Mouse (Mus musculus): ENCODE measurements around the gene Nav2. TPM values are rescaled to one million over a fixed set of nuclear protein-coding genes. Genes with fewer than 3 reads are reported as not detected.

Gene Nav2
- total and polyA plus RNA-seq, 3 experiments: 2.0 to 2.7 TPM; not detected in 1

- no peak for TF ChIP-seq EP300 (IDR thresholded peaks at IDR 0.05; ENCODE audit: low read depth in 1 of 2, low read length in 2 of 2)
- TF ChIP-seq BHLHE40 (IDR thresholded peaks at IDR 0.05; ENCODE audit: borderline replicate concordance, low read depth, low read length): no peak
- TF ChIP-seq TBP (IDR thresholded peaks at IDR 0.05; ENCODE audit: low read depth, low read length): no peak
- TF ChIP-seq GATA1 (IDR thresholded peaks at IDR 0.05; ENCODE audit: low read depth, low read length): no peak
- TF ChIP-seq NELFE (IDR thresholded peaks at IDR 0.05; ENCODE audit: low read depth, low read length): no peak
- TF ChIP-seq MYB (IDR thresholded peaks at IDR 0.05; ENCODE audit: low read depth, low read length): no peak
- no peak for TF ChIP-seq POLR2AphosphoS5 (IDR thresholded peaks at IDR 0.05; ENCODE audit: borderline replicate concordance, low read depth, low read length)
- no peak for TF ChIP-seq ELF1 (IDR thresholded peaks at IDR 0.05; ENCODE audit: low read depth, low read length)
- no peak for TF ChIP-seq MAZ (IDR thresholded peaks at IDR 0.05; ENCODE audit: low read depth, low read length)
- TF ChIP-seq ZC3H11A (IDR thresholded peaks at IDR 0.05; ENCODE audit: low read depth, low read length): peak; percentile 55
Measured at GRCm38 (mm10) chr7:48938190-48938589, 29.7 kb downstream of the Nav2 start (continued).

- Histone ChIP-seq H3K27me3 (ENCODE audit: control insufficient read depth in 1 of 2, insufficient read depth in 2 of 2, low read length in 2 of 2) (no peaks in the 10 kb centered on the region), H3K9me3 (replicated peaks; ENCODE audit: insufficient read depth, low read length) (no peaks in the 10 kb centered on the region), H3K36me3 (ENCODE audit: control insufficient read depth in 1 of 2, insufficient read depth in 2 of 2, low read length in 2 of 2) (peaks cover 0 to 6% of the 10 kb centered on the region in 2 experiments; a peak in 2 of 4 replicates), H3K4me3 (ENCODE audit: control insufficient read depth in 1 of 2, insufficient read depth in 1 of 2, low read depth in 2 of 2, low read length in 2 of 2) (no peak overlapping the region), H3K27ac (ENCODE audit: control insufficient read depth, low read depth, low read length) (no peak overlapping the region), H3K9ac (ENCODE audit: control insufficient read depth, low read depth, low read length, poor library complexity, severe bottlenecking) (no peak overlapping the region), H3K4me1 (ENCODE audit: control insufficient read depth in 1 of 2, insufficient read depth in 2 of 2, low read length in 2 of 2) (peaks cover 0 to 15% of the 10 kb centered on the region in 2 experiments; a peak in 3 of 4 replicates), H3K79me2 (ENCODE audit: control insufficient read depth, insufficient read depth, low read length, poor library complexity) (no peaks in the 10 kb centered on the region)
- TF ChIP-seq GABPA (IDR thresholded peaks at IDR 0.05; ENCODE audit: low read depth, low read length) (no peak), EP300 (IDR thresholded peaks at IDR 0.05; ENCODE audit: low read depth in 1 of 2, low read length in 2 of 2) (peak; percentile 70 to 73), TCF12 (IDR thresholded peaks at IDR 0.05; ENCODE audit: low read depth, low read length) (peak; percentile 71), GATA1 (IDR thresholded peaks at IDR 0.05; ENCODE audit: low read depth, low read length) (peak; percentile 83), TAL1 (IDR thresholded peaks at IDR 0.05; ENCODE audit: low read length) (peak; percentile 31; the same call in 1 of the 2 replicates), KAT2A (conservative IDR thresholded peaks at IDR 0.05; ENCODE audit: low read depth, low read length) (no peak), ETS1 (IDR thresholded peaks at IDR 0.05; ENCODE audit: low read depth, low read length) (no peak; the same call in 1 of the 2 replicates), ELF1 (IDR thresholded peaks at IDR 0.05; ENCODE audit: low read depth, low read length) (no peak)
- peak; percentile 72 for DNase-seq (ENCODE audit: low read depth, low spot score)
Measured at GRCm38 (mm10) chr7:48948381-48949108, 40.0 kb downstream of the Nav2 start.

GRCm38 (mm10) chr7:48954501-48954900 is 46.0 kb downstream of the Nav2 start:
- Histone ChIP-seq H3K4me3 (ENCODE audit: control insufficient read depth in 1 of 2, insufficient read depth in 1 of 2, low read depth in 2 of 2, low read length in 2 of 2) (no peak overlapping the region), H3K79me2 (ENCODE audit: control insufficient read depth, insufficient read depth, low read length, poor library complexity) (no peaks in the 10 kb centered on the region), H3K27me3 (ENCODE audit: control insufficient read depth in 1 of 2, insufficient read depth in 2 of 2, low read length in 2 of 2) (no peaks in the 10 kb centered on the region; a peak in 1 of 4 replicates), H3K4me1 (ENCODE audit: control insufficient read depth in 1 of 2, insufficient read depth in 2 of 2, low read length in 2 of 2) (peaks cover 0 to under 1% of the 10 kb centered on the region in 2 experiments; a peak in 1 of 4 replicates), H3K9me3 (replicated peaks; ENCODE audit: insufficient read depth, low read length) (no peaks in the 10 kb centered on the region), H3K9ac (ENCODE audit: control insufficient read depth, low read depth, low read length, poor library complexity, severe bottlenecking) (no peak overlapping the region), H3K27ac (ENCODE audit: control insufficient read depth, low read depth, low read length) (no peak overlapping the region), H3K36me3 (ENCODE audit: control insufficient read depth in 1 of 2, insufficient read depth in 2 of 2, low read length in 2 of 2) (no peaks in the 10 kb centered on the region; a peak in 1 of 4 replicates)
- DNase-seq (ENCODE audit: low read depth, low spot score): no peak
- TF ChIP-seq MAFK (IDR thresholded peaks at IDR 0.05; ENCODE audit: borderline replicate concordance, low read depth, low read length) (no peak), CTCF (IDR thresholded peaks at IDR 0.05 in 2 of 3, conservative IDR thresholded peaks at IDR 0.05 in 1 of 3; ENCODE audit: control insufficient read depth in 1 of 3, insufficient read depth in 1 of 3, low read depth in 2 of 3, low read length in 3 of 3, poor library complexity in 1 of 3, severe bottlenecking in 1 of 3) (no peak), JUND (IDR thresholded peaks at IDR 0.05; ENCODE audit: low read depth, low read length) (no peak), ZC3H11A (IDR thresholded peaks at IDR 0.05; ENCODE audit: low read depth, low read length) (no peak), POLR2AphosphoS5 (IDR thresholded peaks at IDR 0.05; ENCODE audit: borderline replicate concordance, low read depth, low read length) (no peak), HCFC1 (IDR thresholded peaks at IDR 0.05; ENCODE audit: low read depth, low read length) (no peak)

Data from MEL (cell line).